Mouse (Mus musculus) stomach, postnatal 0 days (tissue): Measurements from ENCODE around the gene Ctdsp2. TPM values are rescaled to one million over a fixed set of nuclear protein-coding genes. Genes with fewer than 3 reads are reported as not detected.
A peak's percentile ranks its signal among the peaks of the same experiment; 100 is the strongest.

ENCODE experiments used
- ATAC-seq: fragments of 200-750 bp; cut with Nextera tagmentation; 2 replicates; pipeline ENCODE4 v1.8.0; 2017; ENCODE audit not compliant: low FRiP score, low TSS enrichment
- DNase-seq: peaks from one replicate; pipeline ENCODE4 v3.0.0-alpha.2; 2016; ENCODE audit warnings: low spot score
- H3K27ac ChIP-seq: fragments of 300-500 bp; sonication (generic); replicated peaks from 2 replicates; pipeline ENCODE4 v1.5.1; 2014; ENCODE audit warnings: mild to moderate bottlenecking, control low read depth
- H3K27me3 ChIP-seq: fragments of 300-500 bp; sonication (generic); 2 replicates; pipeline ENCODE4 v1.6.1; 2014; ENCODE audit warnings: low read length; ENCODE audit not compliant: control insufficient read depth, insufficient read depth
- H3K36me3 ChIP-seq: fragments of 300-500 bp; sonication (generic); 2 replicates; pipeline ENCODE4 v1.6.1; 2014; ENCODE audit warnings: low read length, mixed read lengths; ENCODE audit not compliant: control insufficient read depth, insufficient read depth
- H3K4me1 ChIP-seq: fragments of 300-500 bp; sonication (generic); replicated peaks from 2 replicates; pipeline ENCODE4 v1.6.1; 2014; ENCODE audit warnings: antibody characterized with exemption; ENCODE audit not compliant: control insufficient read depth, insufficient read depth
- H3K4me2 ChIP-seq: fragments of 300-500 bp; sonication (generic); replicated peaks from 2 replicates; pipeline ENCODE4 v1.6.1; 2014; ENCODE audit warnings: low read depth, mild to moderate bottlenecking, control low read depth, moderate library complexity
- H3K4me3 ChIP-seq: fragments of 300-500 bp; sonication (generic); 2 replicates; pipeline ENCODE4 v1.5.1; 2014; ENCODE audit warnings: low read depth, low read length, control low read depth
- H3K9ac ChIP-seq: fragments of 300-500 bp; sonication (generic); 2 replicates; pipeline ENCODE4 v1.6.1; 2014; ENCODE audit warnings: mild to moderate bottlenecking, low read length, control low read depth, mixed read lengths
- H3K9me3 ChIP-seq: fragments of 300-500 bp; sonication (generic); 2 replicates; pipeline ENCODE4 v1.6.1; 2016; ENCODE audit warnings: low read length; ENCODE audit not compliant: control insufficient read depth
- CTCF ChIP-seq: IDR thresholded peaks from 2 replicates; pipeline ENCODE4 v1.5.1; 2016; ENCODE audit warnings: antibody characterized with exemption, low read depth, mild to moderate bottlenecking, moderate library complexity
- EP300 ChIP-seq: optimal IDR thresholded peaks from 2 replicates; pipeline ENCODE3; 2016; ENCODE audit warnings: antibody characterized with exemption
- WGBS: fragments of 180-500 bp; shearing (Covaris S2); extraction: QIAGEN DNeasy Blood & Tissue Kit; methylation state at CpG from one replicate; pipeline ENCODE4 v1.1.7; 2014; 5-methylcytosine and 5-hydroxymethylcytosine counted together
- polyA plus RNA-seq: library from polyadenylated mRNA; unstranded; fragments of >200 nt; fragmentation: Nextera tagmentation; extraction: Ambion mirVana; gene quantifications from 2 replicates; pipeline ENCODE4 v1.2.1, GENCODE M21; 2015

The Ctdsp2 gene
- polyA plus RNA-seq, 1 experiment from 2014 or later, result 29.1 TPM

- peak; percentile 30; the same call in 1 of the 2 replicates for ATAC-seq
- Histone ChIP-seq H3K36me3 (no peaks in the 10 kb centered on the region), H3K4me2 (peak overlapping the region; percentile 98), H3K4me1 (no peaks in the 10 kb centered on the region; the same call in 1 of the 2 replicates), H3K9me3 (no peaks in the 10 kb centered on the region), H3K9ac (peak overlapping the region; percentile 67), H3K27ac (peak overlapping the region; percentile 65), H3K27me3 (no peaks in the 10 kb centered on the region), H3K4me3 (peak overlapping the region; percentile 85)
- WGBS, result 2% methylated on average over 20 of the region's 20 CpGs
- TF ChIP-seq CTCF, result no peak
- no peak for TF ChIP-seq EP300
- peak; percentile 54 for DNase-seq
These were observed 62.2 kb downstream of the Ctdsp2 start for GRCm38 (mm10) chr10:127040569-127041214.

GRCm38 (mm10) chr10:127041274-127041766, 62.8 kb downstream of the Ctdsp2 start, which contains the start of the genes Mettl1 and Eef1akmt3:
Gene Mettl1, plus strand, starts transcription at chr10:127041414.
Gene Eef1akmt3, minus strand, starts transcription at chr10:127041513.
- Histone ChIP-seq H3K27me3 (no peaks in the 10 kb centered on the region), H3K4me3 (peak within 1 kb of the TSS; percentile 85), H3K36me3 (no peaks in the 10 kb centered on the region), H3K4me2 (peak within 1 kb of the TSS; percentile 98), H3K9me3 (no peaks in the 10 kb centered on the region), H3K27ac (peak within 1 kb of the TSS; percentile 65), H3K9ac (peak within 1 kb of the TSS; percentile 67), H3K4me1 (no peaks in the 10 kb centered on the region; the same call in 1 of the 2 replicates)
- WGBS, result 0% methylated on average over 28 of the region's 28 CpGs
- TF ChIP-seq CTCF (no peak; the same call in 1 of the 2 replicates), EP300 (no peak)
- ATAC-seq (peak; percentile 43), DNase-seq (peak; percentile 65)

- WGBS, result under 1% methylated on average over 42 of the region's 44 CpGs
These were observed 63.3 kb downstream of the Ctdsp2 start for GRCm38 (mm10) chr10:127041774-127042338.

GRCm38 (mm10) chr10:127042468-127043115, 64.1 kb downstream of the Ctdsp2 start:
- H3K4me2 ChIP-seq, result peak overlapping the region; percentile 98
- no peak overlapping the region for H3K27ac ChIP-seq
- ATAC-seq (no peak), DNase-seq (no peak)
- whole genome bisulfite sequencing, result 9% methylated on average over 5 of the region's 5 CpGs
- no peaks in the 10 kb centered on the region for H3K9me3 ChIP-seq
- H3K36me3 ChIP-seq, result no peaks in the 10 kb centered on the region
- H3K9ac ChIP-seq, result peak overlapping the region; percentile 67
- H3K4me1 ChIP-seq, result no peaks in the 10 kb centered on the region; the same call in 1 of the 2 replicates
- H3K4me3 ChIP-seq, result peak overlapping the region; percentile 85
- H3K27me3 ChIP-seq, result no peaks in the 10 kb centered on the region
- TF ChIP-seq EP300 (no peak), CTCF (no peak)

More at GRCm38 (mm10) chr10:127041774-127042338, 63.3 kb downstream of the Ctdsp2 start:
- no peaks in the 10 kb centered on the region for H3K9me3 ChIP-seq
- H3K4me3 ChIP-seq, result peak overlapping the region; percentile 85
- peak; percentile 81 for ATAC-seq
- H3K9ac ChIP-seq, result peak overlapping the region; percentile 67
- TF ChIP-seq CTCF, result no peak
- TF ChIP-seq EP300, result no peak
- H3K4me2 ChIP-seq, result peak overlapping the region; percentile 98
- peak; percentile 91 for DNase-seq
- H3K36me3 ChIP-seq, result no peaks in the 10 kb centered on the region
- H3K27ac ChIP-seq, result peak overlapping the region; percentile 65
- H3K27me3 ChIP-seq, result no peaks in the 10 kb centered on the region
- H3K4me1 ChIP-seq, result no peaks in the 10 kb centered on the region; the same call in 1 of the 2 replicates

GRCm38 (mm10) chr10:127043187-127043586, 64.7 kb downstream of the Ctdsp2 start:
- no peak overlapping the region for H3K27ac ChIP-seq
- H3K36me3 ChIP-seq, result no peaks in the 10 kb centered on the region
- no peak overlapping the region for H3K4me2 ChIP-seq
- no peak overlapping the region for H3K9ac ChIP-seq
- WGBS, result 93% methylated on average over 6 of the region's 6 CpGs
- H3K4me3 ChIP-seq, result no peak overlapping the region
- H3K4me1 ChIP-seq, result no peaks in the 10 kb centered on the region; the same call in 1 of the 2 replicates
- H3K27me3 ChIP-seq, result no peaks in the 10 kb centered on the region
- TF ChIP-seq CTCF, result no peak
- TF ChIP-seq EP300, result no peak
- no peak for ATAC-seq
- DNase-seq, result no peak
- no peaks in the 10 kb centered on the region for H3K9me3 ChIP-seq
